Mouse (Mus musculus) testis, adult 10 weeks (tissue): ENCODE measurements around the gene Clic4. TPM values are rescaled to one million over a fixed set of nuclear protein-coding genes. Genes with fewer than 3 reads are reported as not detected.

Experiments
- polyA plus RNA-seq: library from polyadenylated mRNA; stranded (reverse); fragments of 350-450 nt; fragmentation: Illumina TruSeq; extraction: RNeasy Lipid Tissue Mini Kit (QIAGEN cat#74804); gene quantifications from one replicate; pipeline ENCODE4 v1.2.3, GENCODE M21; 2014; ENCODE audit warnings: low read depth, low replicate concordance

Clic4 gene
- 36.1 TPM for polyA plus RNA-seq

DNA sequence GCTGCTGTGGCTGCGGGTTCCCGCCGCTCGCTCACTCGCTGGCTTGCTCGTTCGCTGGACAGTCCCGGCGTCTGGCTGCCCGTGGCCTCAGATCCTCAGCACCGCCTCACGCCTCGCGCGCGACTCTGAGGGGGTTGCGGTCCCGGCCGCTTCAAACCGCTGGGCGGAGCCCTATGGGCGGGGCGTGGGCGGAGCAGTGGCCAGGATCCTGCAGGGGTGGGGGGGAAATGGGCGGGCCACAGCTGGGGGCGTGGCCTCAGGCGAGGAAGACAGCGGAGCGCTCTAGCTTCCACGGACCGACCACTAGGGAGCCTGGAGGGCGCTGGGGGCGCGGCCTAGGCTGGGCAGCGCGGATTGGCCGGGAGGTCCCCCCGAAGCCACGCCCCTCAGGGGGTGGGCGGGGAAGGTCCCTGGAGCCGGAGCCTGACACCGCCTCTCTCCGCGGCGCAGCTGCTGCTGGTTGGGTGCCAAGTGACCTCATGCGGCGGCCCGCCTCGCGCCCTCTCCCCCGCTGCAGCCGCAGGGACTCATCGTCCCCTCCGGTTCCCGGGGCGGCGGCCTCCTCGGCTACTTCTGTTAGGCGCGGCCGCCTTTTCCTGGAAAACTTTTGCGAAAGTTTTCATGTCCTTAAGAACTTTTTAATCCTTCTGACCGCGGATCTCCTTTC, at the start of gene Clic4:
TSS of gene Clic4 (minus strand) at position 175 of the 667 bp plus-strand sequence.

Other genes starting within 250 kb of the Clic4 start
- 2.5 TPM for gene Runx3, start 152.2 kb downstream of the Clic4 start, polyA plus RNA-seq
- gene Srrm1, start 80.5 kb upstream of the Clic4 start, polyA plus RNA-seq = 172 TPM
- 0.52 TPM for gene Ncmap, start 125.4 kb upstream of the Clic4 start, polyA plus RNA-seq
- gene Rcan3, start 161.0 kb upstream of the Clic4 start, polyA plus RNA-seq = 1.2 TPM
- 34.2 TPM for gene Stpg1, start 222.0 kb upstream of the Clic4 start, polyA plus RNA-seq
- 0.60 TPM for gene Nipal3, start 222.2 kb upstream of the Clic4 start, polyA plus RNA-seq